12 mouse cellular contexts compared by ENCODE assay signal in genomic region chr10:67320207-67320859, GRCm38 (mm10). TPM values are rescaled to one million over a fixed set of nuclear protein-coding genes. Genes with fewer than 3 reads are reported as not detected.
DNase-seq lines count a peak whose midpoint lies in the region; ATAC-seq lines count a peak whose summit lies in the region.
"Had no signal": no experiment of that assay in that cellular context is flagged by ENCODE, and none has a peak within 500 bp of the region (broad histone marks: within the 10 kb centered on the region; RNA-seq: fewer than 3 reads in every experiment).

No protein-coding gene starts in this region.

- H3K4me1 ChIP-seq in heart, embryonic 13.5 days: peaks cover 10% of the 10 kb centered on the region
- H3K4me1 ChIP-seq in lung, embryonic 15.5 days: 0 out of 2 replicates have a peak, but pooled peaks cover 7% of the 10 kb centered on the region
- peaks cover 3% of the 10 kb centered on the region; the same call in 1 of the 2 replicates for H3K4me1 ChIP-seq in forebrain, embryonic 14.5 days (ENCODE audit: control insufficient read depth, insufficient read depth, low read length)
- H3K4me1 ChIP-seq in midbrain, embryonic 16.5 days (ENCODE audit: control insufficient read depth, insufficient read depth, low read length): peaks cover 12% of the 10 kb centered on the region

- intact Hi-C loops in heart, postnatal 25 days (cut with DNase I): no loop called here

- no peaks in the 10 kb centered on the region for H3K9me3 ChIP-seq in heart, embryonic 13.5 days
- H3K9me3 ChIP-seq in lung, embryonic 15.5 days: no peaks in the 10 kb centered on the region
- no peaks in the 10 kb centered on the region for H3K9me3 ChIP-seq in forebrain, embryonic 14.5 days (replicated peaks; ENCODE audit: control insufficient read depth, low read length)
- H3K9me3 ChIP-seq in midbrain, embryonic 16.5 days (replicated peaks; ENCODE audit: control insufficient read depth, low read length, poor library complexity, severe bottlenecking): no peaks in the 10 kb centered on the region
- H3K9me3 ChIP-seq: limb, embryonic 13.5 days had no signal

- DNase-seq in heart, postnatal 25 days (ENCODE audit: low spot score): no peak
- DNase-seq in lung, postnatal 10 days: no peak
- peak; percentile 39 for DNase-seq in forebrain, embryonic 14.5 days (ENCODE audit: low spot score)
- DNase-seq in gastrocnemius, postnatal 4 days (ENCODE audit: low spot score in 2 of 2): no peak
- DNase-seq in cerebellum, adult 11-12 months: no peak
- DNase-seq: adrenal gland, postnatal 14 days; right cerebral cortex, postnatal 4 days; thymus, postnatal 25 days had no signal

- WGBS in heart, embryonic 13.5 days: 16% methylated on average over 17 of the region's 17 CpGs
- WGBS in lung, embryonic 15.5 days: 16% methylated on average over 17 of the region's 17 CpGs
- 11% methylated on average over 17 of the region's 17 CpGs for WGBS in forebrain, embryonic 14.5 days
- WGBS in midbrain, embryonic 16.5 days: 7% methylated on average over 17 of the region's 17 CpGs

- H3K27ac ChIP-seq in heart, embryonic 13.5 days (replicated peaks): no peak overlapping the region
- H3K27ac ChIP-seq in lung, embryonic 15.5 days: no peak overlapping the region
- no peak overlapping the region for H3K27ac ChIP-seq in forebrain, embryonic 14.5 days (ENCODE audit: low read depth, low read length)
- no peak overlapping the region for H3K27ac ChIP-seq in midbrain, embryonic 16.5 days (ENCODE audit: low read length)
- H3K27ac ChIP-seq: limb, embryonic 13.5 days had no signal

- H3K27me3 ChIP-seq in heart, embryonic 13.5 days (replicated peaks): peaks cover 34% of the 10 kb centered on the region
- peaks cover 13% of the 10 kb centered on the region for H3K27me3 ChIP-seq in lung, embryonic 15.5 days
- peaks cover 7% of the 10 kb centered on the region; the same call in 1 of the 2 replicates for H3K27me3 ChIP-seq in forebrain, embryonic 14.5 days (replicated peaks; ENCODE audit: control insufficient read depth, insufficient read depth, low read length)
- no peaks in the 10 kb centered on the region for H3K27me3 ChIP-seq in midbrain, embryonic 16.5 days (ENCODE audit: control insufficient read depth, insufficient read depth, low read depth, low read length)

- no peak for ATAC-seq in heart, embryonic 13.5 days (ENCODE audit: extremely low read depth, insufficient number of reproducible peaks, low FRiP score, low TSS enrichment)
- no peak for ATAC-seq in lung, embryonic 15.5 days (ENCODE audit: borderline replicate concordance, extremely low read depth, low FRiP score, low TSS enrichment)
- no peak for ATAC-seq in forebrain, embryonic 14.5 days
- ATAC-seq in midbrain, embryonic 16.5 days: peak; percentile 33

- H3K9ac ChIP-seq in heart, embryonic 13.5 days: peak overlapping the region; percentile 19; the same call in 1 of the 2 replicates
- H3K9ac ChIP-seq in lung, embryonic 15.5 days: no peak overlapping the region
- peak overlapping the region; percentile 48; the same call in 1 of the 2 replicates for H3K9ac ChIP-seq in forebrain, embryonic 14.5 days (ENCODE audit: low read length)
- peak overlapping the region; percentile 47 for H3K9ac ChIP-seq in midbrain, embryonic 16.5 days (ENCODE audit: low read depth, low read length)
- H3K9ac ChIP-seq: limb, embryonic 13.5 days had no signal

- H3K4me2 ChIP-seq in heart, embryonic 13.5 days: peak overlapping the region; percentile 62
- H3K4me2 ChIP-seq in lung, embryonic 15.5 days: peak overlapping the region; percentile 21; the same call in 1 of the 2 replicates
- H3K4me2 ChIP-seq in forebrain, embryonic 14.5 days (ENCODE audit: low read length): peak overlapping the region; percentile 39
- H3K4me2 ChIP-seq in midbrain, embryonic 16.5 days (ENCODE audit: low read length): peak overlapping the region; percentile 50
- H3K4me2 ChIP-seq: limb, embryonic 13.5 days had no signal

- H3K36me3 ChIP-seq in heart, embryonic 13.5 days: no peaks in the 10 kb centered on the region
- H3K36me3 ChIP-seq in lung, embryonic 15.5 days: no peaks in the 10 kb centered on the region
- no peaks in the 10 kb centered on the region for H3K36me3 ChIP-seq in forebrain, embryonic 14.5 days (ENCODE audit: control insufficient read depth, insufficient read depth, low read length)
- no peaks in the 10 kb centered on the region for H3K36me3 ChIP-seq in midbrain, embryonic 16.5 days (ENCODE audit: control insufficient read depth, insufficient read depth, low read length)
- H3K36me3 ChIP-seq: limb, embryonic 13.5 days had no signal

- peak overlapping the region; percentile 36 for H3K4me3 ChIP-seq in heart, embryonic 13.5 days
- H3K4me3 ChIP-seq in lung, embryonic 15.5 days: no peak overlapping the region
- peak overlapping the region; percentile 8; the same call in 1 of the 2 replicates for H3K4me3 ChIP-seq in forebrain, embryonic 14.5 days (ENCODE audit: low read depth, low read length)
- H3K4me3 ChIP-seq in midbrain, embryonic 16.5 days (ENCODE audit: low read depth, low read length): peak overlapping the region; percentile 7; the same call in 1 of the 2 replicates
- H3K4me3 ChIP-seq: limb, embryonic 13.5 days had no signal

RNA-seq across cellular contexts. Expression of gene Nrbf2, which starts 35.2 kb away (rescaled TPM):
- 27.9 and 30.6 TPM in 2 replicates for polyA plus RNA-seq in heart, embryonic 13.5 days (2015; fragmentation: Nextera tagmentation; extraction: Ambion mirVana)
- 1 to 10 TPM; 6.9 to 8.6 TPM for total RNA-seq in heart, postnatal 25 days (2021)
- 34.4 and 35.3 TPM in 2 replicates for polyA plus RNA-seq in lung, embryonic 15.5 days (2015; fragmentation: Nextera tagmentation; extraction: Ambion mirVana)
- polyA plus RNA-seq in forebrain, embryonic 14.5 days (2014; fragmentation: Nextera tagmentation; extraction: Ambion mirVana): 41.7 and 48.5 TPM in 2 replicates
- 41.6 and 41.9 TPM in 2 replicates for polyA plus RNA-seq in midbrain, embryonic 16.5 days (2015; fragmentation: Nextera tagmentation; extraction: Ambion mirVana)
- total RNA-seq in gastrocnemius, postnatal 4 days (2021): 10 to 100 TPM in 1 of 2 experiments, 1 to 10 TPM in 1; 9.1 to 11.0 TPM
